Mouse (Mus musculus) skeletal muscle tissue, adult 2 months (tissue): ENCODE measurements around the gene Prss28.

Experiments
- DNase-seq: peaks from one replicate; pipeline ENCODE4 v3.0.0-alpha.2; 2012; ENCODE audit warnings: low read depth, low spot score

Gene Prss28

GRCm38 (mm10) chr17:25341490-25341889 lies 33.0 kb downstream of the Prss28 start:
- DNase-seq: no peak

- DNase-seq: no peak
These were observed 37.0 kb downstream of the Prss28 start, which contains the start of gene Tpsab1 for GRCm38 (mm10) chr17:25345462-25345861. Gene Tpsab1, minus strand, starts transcription at chr17:25345562.

- DNase-seq: no peak
These were observed 52.8 kb downstream of the Prss28 start for GRCm38 (mm10) chr17:25361291-25361690.
